Mouse (Mus musculus): ENCODE results near the gene Zc3h12c. TPM values are rescaled to one million over a fixed set of nuclear protein-coding genes. Genes with fewer than 3 reads are reported as not detected.
"Not testable (repeated sequence)": the region's sequence is repeated elsewhere in the genome, so short reads cannot be mapped to it uniquely, and the experiment has no call there.

Zc3h12c gene
- total RNA-seq, 2 experiments from 2014 or later: 11.5 to 12.9 TPM

GRCm38 (mm10) chr9:52072202-52072601 lies 96.2 kb downstream of the Zc3h12c start:
- intact Hi-C loops (cut with DNase I): loop anchor here (5.0 kb wide), 1 partner anchor 215 kb away; no protein-coding TSS in a partner anchor
- no peak for DNase-seq (ENCODE audit: low spot score in 2 of 2)

- not testable (repeated sequence) for DNase-seq (ENCODE audit: low spot score in 2 of 2)
- intact Hi-C loops (cut with DNase I): loop anchor here (5.0 kb wide), 1 partner anchor 216 kb away; no protein-coding TSS in a partner anchor
Measured at GRCm38 (mm10) chr9:52071352-52071751, 97.0 kb downstream of the Zc3h12c start.

GRCm38 (mm10) chr9:52070052-52070451 lies 98.3 kb downstream of the Zc3h12c start:
- no peak for DNase-seq (ENCODE audit: low spot score in 2 of 2)

More at GRCm38 (mm10) chr9:52070052-52070451, 98.3 kb downstream of the Zc3h12c start:
- intact Hi-C loops (cut with DNase I): loop anchor here (5.0 kb wide), 1 partner anchor 217 kb away; no protein-coding TSS in a partner anchor

Small RNAs within 50 kb of the gene (microRNA-seq; reads per million reads assigned to microRNA genes)
- gene Gm27686 (not detected), gene Mir6244 (not detected)

Other genes with a start within 250 kb of the Zc3h12c start
- 10 to 100 TPM; 19.8 to 19.9 TPM for gene Fdx1, start 205.0 kb downstream of the Zc3h12c start, total RNA-seq (2021)
- 10 to 100 TPM; 43.3 to 46.4 TPM for gene Rdx, start 121.4 kb downstream of the Zc3h12c start, total RNA-seq (2021)

All from left cerebral cortex, postnatal 36 days (tissue).